Mouse (Mus musculus) ES-E14 (cell line): ENCODE results near the gene Sycn.

ENCODE experiments used
- CHD2 ChIP-seq: IDR thresholded peaks from 2 replicates; pipeline ENCODE4 v1.6.1; 2014; ENCODE audit warnings: mild to moderate bottlenecking, low read depth, low read length, inconsistent platforms
- HCFC1 ChIP-seq: IDR thresholded peaks from 2 replicates; pipeline ENCODE4 v1.6.1; 2012; ENCODE audit warnings: low read length, inconsistent platforms, borderline replicate concordance; ENCODE audit not compliant: insufficient read depth
- MAFK ChIP-seq: IDR thresholded peaks from 2 replicates; pipeline ENCODE4 v1.6.1; 2014; ENCODE audit warnings: mild to moderate bottlenecking, low read depth, low read length, inconsistent platforms; ENCODE audit not compliant: insufficient read depth
- ZC3H11A ChIP-seq: IDR thresholded peaks from 2 replicates; pipeline ENCODE4 v1.6.1; 2012; ENCODE audit warnings: low read depth, mild to moderate bottlenecking, inconsistent platforms, low read length, borderline replicate concordance

DNA sequence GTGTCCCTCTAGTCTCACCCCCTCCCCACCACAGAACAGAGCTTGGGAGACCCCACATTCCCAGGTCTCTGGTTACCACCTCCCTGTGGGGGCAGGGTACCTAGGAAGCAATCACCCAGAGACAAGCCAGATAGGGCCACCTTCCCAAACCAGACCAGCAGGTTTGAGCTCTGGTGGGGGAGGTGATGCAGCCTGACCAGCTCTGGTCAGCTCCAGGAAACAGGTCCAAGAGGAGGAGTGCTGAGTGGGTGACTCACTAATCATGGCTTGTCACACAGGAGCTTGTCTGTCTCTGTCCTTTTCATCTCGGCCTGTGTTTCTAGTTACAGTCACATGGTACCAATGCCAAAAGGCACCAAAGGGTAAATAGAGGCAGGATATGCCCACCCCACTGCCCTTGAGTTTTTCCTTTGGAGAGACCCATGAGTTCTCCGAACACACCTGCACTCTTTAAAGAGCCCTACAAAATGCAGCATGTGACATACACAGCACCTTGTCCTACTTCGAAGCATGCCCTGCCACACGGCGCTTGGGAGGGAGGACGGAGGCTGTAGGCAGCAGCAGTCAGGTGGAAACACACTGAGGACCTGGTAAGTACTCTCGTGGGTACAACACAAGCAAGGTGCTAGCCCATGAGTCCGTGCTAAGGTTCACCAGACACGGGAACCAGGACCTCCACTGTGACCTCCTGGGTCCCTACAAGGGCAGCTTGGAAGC lies 37.3 kb downstream of the Sycn start:
- TF ChIP-seq ZC3H11A (no peak), CHD2 (no peak), MAFK (no peak), HCFC1 (no peak)
